Mouse (Mus musculus) kidney, adult 2 months (tissue): ENCODE measurements around the gene Zc3hav1l. TPM values are rescaled to one million over a fixed set of nuclear protein-coding genes. Genes with fewer than 3 reads are reported as not detected.
A peak's percentile ranks its signal among the peaks of the same experiment; 100 is the strongest.

Experiments
- DNase-seq: peaks from one replicate; pipeline ENCODE4 v3.0.0; 2021
- H3K27ac ChIP-seq: fragments of 200-500 bp; 2 replicates; pipeline ENCODE4 v1.5.1; 2012; ENCODE audit warnings: low read depth, low read length, control low read depth, inconsistent platforms; ENCODE audit not compliant: insufficient read depth
- H3K27me3 ChIP-seq: fragments of 200-500 bp; replicated peaks from 2 replicates; pipeline ENCODE4 v1.6.1; 2012; ENCODE audit warnings: mild to moderate bottlenecking, moderate library complexity, low read length, inconsistent platforms; ENCODE audit not compliant: control insufficient read depth, insufficient read depth
- H3K36me3 ChIP-seq: fragments of 200-500 bp; 2 replicates; pipeline ENCODE4 v1.6.1; 2012; ENCODE audit warnings: mild to moderate bottlenecking, moderate library complexity, low read length, inconsistent platforms; ENCODE audit not compliant: control insufficient read depth, insufficient read depth
- H3K4me1 ChIP-seq: fragments of 200-500 bp; 2 replicates; pipeline ENCODE4 v1.6.1; 2011; ENCODE audit warnings: low read length; ENCODE audit not compliant: control insufficient read depth, insufficient read depth
- H3K4me3 ChIP-seq: fragments of 200-500 bp; 2 replicates; pipeline ENCODE4 v1.5.1; 2011; ENCODE audit warnings: mild to moderate bottlenecking, low read depth, low read length, control low read depth; ENCODE audit not compliant: insufficient read depth
- CTCF ChIP-seq: fragments of 200-500 bp; conservative IDR thresholded peaks from 2 replicates; pipeline ENCODE4 v1.5.1; 2011; ENCODE audit warnings: low read depth, mild to moderate bottlenecking, control low read depth, low read length, moderate library complexity, mixed read lengths; ENCODE audit not compliant: insufficient read depth, insufficient read length
- POLR2A ChIP-seq: fragments of 200-500 bp; IDR thresholded peaks from one replicate; pipeline ENCODE4 v1.6.1; 2011; ENCODE audit warnings: low read depth, low read length, control low read depth
- WGBS: fragments of 180-500 bp; shearing (Covaris S2); methylation state at CpG from one replicate; pipeline ENCODE4 v1.1.7; 2018; 5-methylcytosine and 5-hydroxymethylcytosine counted together
- polyA plus RNA-seq: library from polyadenylated mRNA; depleted of rRNA; stranded (reverse); fragments of >200 nt; gene quantifications from 2 replicates; pipeline ENCODE4 v1.2.3, GENCODE M21; 2012

The Zc3hav1l gene
- polyA plus RNA-seq, 1 experiment, result 1.9 TPM

- H3K36me3 ChIP-seq, result peaks cover 2% of the 10 kb centered on the region; the same call in 1 of the 2 replicates
- no peak overlapping the region for H3K27ac ChIP-seq
- H3K27me3 ChIP-seq, result no peaks in the 10 kb centered on the region
- no peaks in the 10 kb centered on the region for H3K4me1 ChIP-seq
- TF ChIP-seq CTCF (no peak), POLR2A (no peak)
- no peak overlapping the region for H3K4me3 ChIP-seq
- no peak for DNase-seq
Measured at GRCm38 (mm10) chr6:38309741-38310140, 10.7 kb upstream of the Zc3hav1l start.

- 88% methylated on average over 3 of the region's 3 CpGs for WGBS
- DNase-seq, result no peak
- TF ChIP-seq POLR2A (no peak), CTCF (0 out of 2 replicates have a peak, but pooled peaks have one; percentile 4)
- H3K27me3 ChIP-seq, result no peaks in the 10 kb centered on the region
- H3K36me3 ChIP-seq, result peaks cover 2% of the 10 kb centered on the region; the same call in 1 of the 2 replicates
- no peak overlapping the region for H3K27ac ChIP-seq
- H3K4me1 ChIP-seq, result no peaks in the 10 kb centered on the region
- H3K4me3 ChIP-seq, result no peak overlapping the region
Measured at GRCm38 (mm10) chr6:38304981-38305380, 5.9 kb upstream of the Zc3hav1l start.

GRCm38 (mm10) chr6:38298246-38298635 lies 818 bp downstream of the Zc3hav1l start:
- no peak overlapping the region for H3K27ac ChIP-seq

GRCm38 (mm10) chr6:38297580-38298245 lies 1.3 kb downstream of the Zc3hav1l start:
- DNase-seq, result no peak
- no peak overlapping the region for H3K4me3 ChIP-seq
- no peaks in the 10 kb centered on the region for H3K27me3 ChIP-seq
- TF ChIP-seq CTCF (no peak), POLR2A (no peak)
- WGBS, result 62% methylated on average over 12 of the region's 12 CpGs
- H3K27ac ChIP-seq, result no peak overlapping the region
- H3K36me3 ChIP-seq, result no peaks in the 10 kb centered on the region
- H3K4me1 ChIP-seq, result no peaks in the 10 kb centered on the region

More at GRCm38 (mm10) chr6:38298246-38298635, 818 bp downstream of the Zc3hav1l start:
- H3K27me3 ChIP-seq, result no peaks in the 10 kb centered on the region
- no peak for TF ChIP-seq POLR2A
- no peak for TF ChIP-seq CTCF
- H3K4me1 ChIP-seq, result no peaks in the 10 kb centered on the region
- 4% methylated on average over 10 of the region's 10 CpGs for WGBS
- DNase-seq, result no peak
- H3K4me3 ChIP-seq, result peak overlapping the region; percentile 94
- H3K36me3 ChIP-seq, result no peaks in the 10 kb centered on the region

- TF ChIP-seq CTCF, result no peak
- TF ChIP-seq POLR2A, result no peak
- Histone ChIP-seq H3K27ac (no peak overlapping the region), H3K4me3 (no peak overlapping the region), H3K27me3 (no peaks in the 10 kb centered on the region), H3K4me1 (no peaks in the 10 kb centered on the region), H3K36me3 (no peaks in the 10 kb centered on the region)
- DNase-seq, result no peak
- 90% methylated on average over 3 of the region's 3 CpGs for WGBS
Measured at GRCm38 (mm10) chr6:38293708-38294107, 5.4 kb downstream of the Zc3hav1l start.

- Histone ChIP-seq H3K4me3 (no peak overlapping the region), H3K36me3 (no peaks in the 10 kb centered on the region), H3K27me3 (no peaks in the 10 kb centered on the region), H3K27ac (no peak overlapping the region), H3K4me1 (no peaks in the 10 kb centered on the region)
- TF ChIP-seq CTCF (no peak), POLR2A (no peak)
- 77% methylated on average over 11 of the region's 11 CpGs for WGBS
- DNase-seq, result no peak
Measured at GRCm38 (mm10) chr6:38292871-38293646, 6.0 kb downstream of the Zc3hav1l start.

GRCm38 (mm10) chr6:38284422-38284821 lies 14.6 kb downstream of the Zc3hav1l start:
- no peak for TF ChIP-seq CTCF
- TF ChIP-seq POLR2A, result no peak
- Histone ChIP-seq H3K4me3 (no peak overlapping the region), H3K27ac (no peak overlapping the region), H3K4me1 (no peaks in the 10 kb centered on the region), H3K36me3 (no peaks in the 10 kb centered on the region), H3K27me3 (no peaks in the 10 kb centered on the region)
- DNase-seq, result no peak
- over 99% methylated on average over 19 of the region's 19 CpGs for WGBS
